ENCODE assay signal across 8 mouse cellular contexts in the genomic region with DNA sequence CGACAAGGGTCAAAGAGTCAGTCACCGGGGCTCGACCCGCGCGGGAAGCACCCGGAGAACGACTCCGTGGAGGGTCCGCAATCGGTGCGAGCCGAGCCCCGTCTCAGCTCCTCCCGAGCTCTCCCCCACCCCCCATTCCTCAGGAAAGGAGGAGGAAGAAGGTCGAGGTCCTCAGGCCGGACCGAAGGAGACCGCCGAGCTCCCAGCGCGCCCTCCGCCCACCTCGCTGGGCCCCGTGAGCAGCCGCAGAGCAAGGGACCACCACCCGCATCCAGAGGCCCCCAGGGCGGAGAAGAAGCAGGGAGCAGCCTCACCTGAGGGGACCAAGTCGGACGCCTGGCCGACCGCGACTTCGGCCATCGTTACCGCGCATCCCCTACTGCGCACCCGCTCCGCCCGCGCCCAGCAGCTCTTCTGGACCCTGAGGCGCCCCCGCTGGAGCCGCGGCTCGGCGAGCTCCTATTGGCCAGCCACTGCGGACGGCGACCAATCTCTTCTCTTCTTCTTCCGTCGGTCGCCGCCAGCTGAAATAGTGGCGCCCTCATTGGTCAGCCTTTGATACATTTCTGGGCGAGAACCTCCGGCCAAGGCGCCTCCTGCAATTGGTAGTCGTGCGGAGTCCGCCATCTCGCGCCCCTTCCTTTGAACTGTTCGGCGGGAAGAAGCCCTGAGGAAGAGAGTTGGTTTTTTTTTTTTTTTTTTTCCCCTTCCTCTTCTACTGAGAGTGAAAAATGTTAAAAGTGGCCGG. TPM values are rescaled to one million over a fixed set of nuclear protein-coding genes. Genes with fewer than 3 reads are reported as not detected.
A peak's percentile ranks its signal among the peaks of the same experiment; 100 is the strongest.
DNase-seq lines count a peak whose midpoint lies in the region; ATAC-seq and TF ChIP-seq lines count a peak whose summit lies in the region.

TSS of gene Rfwd3 (minus strand) at position 402 of the 748 bp plus-strand sequence.

- peak; percentile 60 for TF ChIP-seq POLR2A in kidney, adult 2 months (IDR thresholded peaks at IDR 0.05; ENCODE audit: low read depth, low read length)
- TF ChIP-seq POLR2A in spleen, adult 2 months (IDR thresholded peaks at IDR 0.05; ENCODE audit: low read depth, low read length): peak; percentile 47

- peak; percentile 95 for DNase-seq in 3134 (ENCODE audit: extremely low read depth, insufficient read length, low spot score)
- peak; percentile 97 to 98 for DNase-seq in adrenal gland, postnatal 36 days
- peak; percentile 95 to 99 for DNase-seq in heart, adult 18-20 months
- DNase-seq in kidney, adult 2 months: peak; percentile 99
- DNase-seq in spleen, adult 2 months (ENCODE audit: low read depth in 1 of 2, low spot score in 2 of 2): peak; percentile 94 to 95

- H3K4me2 ChIP-seq in embryonic facial prominence, embryonic 13.5 days: peak within 1 kb of the TSS; percentile 66
- H3K4me2 ChIP-seq in limb, embryonic 12.5 days: peak within 1 kb of the TSS; percentile 66
- peak within 1 kb of the TSS; percentile 64 for H3K4me2 ChIP-seq in midbrain, embryonic 15.5 days

- no peaks in the 10 kb centered on the region for H3K27me3 ChIP-seq in embryonic facial prominence, embryonic 13.5 days
- no peaks in the 10 kb centered on the region for H3K27me3 ChIP-seq in kidney, adult 2 months (replicated peaks; ENCODE audit: control insufficient read depth, insufficient read depth, low read length)
- H3K27me3 ChIP-seq in limb, embryonic 12.5 days: no peaks in the 10 kb centered on the region
- no peaks in the 10 kb centered on the region for H3K27me3 ChIP-seq in midbrain, embryonic 15.5 days (replicated peaks)
- H3K27me3 ChIP-seq in spleen, adult 2 months (ENCODE audit: control insufficient read depth, insufficient read depth, low read length): no peaks in the 10 kb centered on the region

- no peaks in the 10 kb centered on the region for H3K9me3 ChIP-seq in embryonic facial prominence, embryonic 13.5 days
- no peaks in the 10 kb centered on the region for H3K9me3 ChIP-seq in limb, embryonic 12.5 days
- no peaks in the 10 kb centered on the region for H3K9me3 ChIP-seq in midbrain, embryonic 15.5 days

- peak within 1 kb of the TSS; percentile 94 for H3K4me3 ChIP-seq in embryonic facial prominence, embryonic 13.5 days
- H3K4me3 ChIP-seq in kidney, adult 2 months (ENCODE audit: insufficient read depth, low read depth, low read length): peak within 1 kb of the TSS; percentile 81
- peak within 1 kb of the TSS; percentile 84 for H3K4me3 ChIP-seq in limb, embryonic 12.5 days (replicated peaks)
- H3K4me3 ChIP-seq in midbrain, embryonic 15.5 days: peak within 1 kb of the TSS; percentile 96
- peak within 1 kb of the TSS; percentile 84 for H3K4me3 ChIP-seq in spleen, adult 2 months (ENCODE audit: extremely low read depth, insufficient read depth, insufficient read length)

- peak; percentile 96 for ATAC-seq in embryonic facial prominence, embryonic 13.5 days (ENCODE audit: insufficient number of reproducible peaks, insufficient read depth, low FRiP score, low TSS enrichment, low read depth)
- ATAC-seq in limb, embryonic 12.5 days (ENCODE audit: insufficient number of reproducible peaks, insufficient read depth, low FRiP score, low TSS enrichment, low read depth): peak; percentile 97
- ATAC-seq in midbrain, embryonic 15.5 days (replicated peaks): peak; percentile 100

- no peak for TF ChIP-seq CTCF in kidney, adult 2 months (conservative IDR thresholded peaks at IDR 0.05; ENCODE audit: insufficient read depth, insufficient read length, low read depth, low read length)
- TF ChIP-seq CTCF in spleen, adult 2 months (IDR thresholded peaks at IDR 0.05; ENCODE audit: extremely low read depth, insufficient read depth, insufficient read length, insufficient replicate concordance): no peak

- peak within 1 kb of the TSS; percentile 90 for H3K9ac ChIP-seq in embryonic facial prominence, embryonic 13.5 days
- H3K9ac ChIP-seq in limb, embryonic 12.5 days (replicated peaks): peak within 1 kb of the TSS; percentile 89
- H3K9ac ChIP-seq in midbrain, embryonic 15.5 days: peak within 1 kb of the TSS; percentile 86

- under 1% methylated on average over 67 of the region's 67 CpGs for WGBS in embryonic facial prominence, embryonic 13.5 days
- WGBS in kidney, adult 2 months: under 1% methylated on average over 67 of the region's 67 CpGs
- WGBS in limb, embryonic 12.5 days: under 1% methylated on average over 65 of the region's 67 CpGs
- WGBS in midbrain, embryonic 15.5 days: under 1% methylated on average over 66 of the region's 67 CpGs
- WGBS in spleen, adult 2 months: under 1% methylated on average over 67 of the region's 67 CpGs

- H3K36me3 ChIP-seq in embryonic facial prominence, embryonic 13.5 days: peaks cover 12% of the 10 kb centered on the region
- H3K36me3 ChIP-seq in kidney, adult 2 months (ENCODE audit: control insufficient read depth, insufficient read depth, low read length): no peaks in the 10 kb centered on the region; the same call in 1 of the 2 replicates
- H3K36me3 ChIP-seq in limb, embryonic 12.5 days: peaks cover 19% of the 10 kb centered on the region
- H3K36me3 ChIP-seq in midbrain, embryonic 15.5 days (replicated peaks): no peaks in the 10 kb centered on the region
- peaks cover 3% of the 10 kb centered on the region; the same call in 1 of the 2 replicates for H3K36me3 ChIP-seq in spleen, adult 2 months (ENCODE audit: control insufficient read depth, insufficient read depth, low read length)

- H3K27ac ChIP-seq in embryonic facial prominence, embryonic 13.5 days: peak within 1 kb of the TSS; percentile 90
- peak within 1 kb of the TSS; percentile 65 for H3K27ac ChIP-seq in kidney, adult 2 months (ENCODE audit: insufficient read depth, low read depth, low read length)
- peak within 1 kb of the TSS; percentile 92 for H3K27ac ChIP-seq in limb, embryonic 12.5 days
- peak within 1 kb of the TSS; percentile 80 for H3K27ac ChIP-seq in midbrain, embryonic 15.5 days
- H3K27ac ChIP-seq in spleen, adult 2 months (ENCODE audit: insufficient read depth, low read length): peak within 1 kb of the TSS; percentile 77

- peaks cover 10% of the 10 kb centered on the region; the same call in 1 of the 2 replicates for H3K4me1 ChIP-seq in embryonic facial prominence, embryonic 13.5 days
- H3K4me1 ChIP-seq in kidney, adult 2 months (ENCODE audit: control insufficient read depth, insufficient read depth, low read length): 0 out of 2 replicates have a peak, but pooled peaks cover 2% of the 10 kb centered on the region
- H3K4me1 ChIP-seq in limb, embryonic 12.5 days (replicated peaks): peaks cover 6% of the 10 kb centered on the region; the same call in 1 of the 2 replicates
- peaks cover 17% of the 10 kb centered on the region for H3K4me1 ChIP-seq in midbrain, embryonic 15.5 days
- H3K4me1 ChIP-seq in spleen, adult 2 months (ENCODE audit: control insufficient read depth, insufficient read depth, insufficient read length): peaks cover 2% of the 10 kb centered on the region; the same call in 1 of the 2 replicates

RNA-seq across cellular contexts. Expression of gene Rfwd3, which starts in this region (rescaled TPM):
- total RNA-seq in adrenal gland, postnatal 36 days (2021): 10 to 100 TPM; 48.8 to 72.7 TPM
- polyA plus RNA-seq in embryonic facial prominence, embryonic 13.5 days (2015; fragmentation: Nextera tagmentation; extraction: Ambion mirVana): 48.3 and 50.1 TPM in 2 replicates
- 10 to 100 TPM; 15.4 to 18.0 TPM for total RNA-seq in heart, adult 18-20 months (2021)
- polyA plus RNA-seq in kidney, adult 2 months (2012; rRNA removed): 11.3 and 11.6 TPM in 2 replicates
- polyA plus RNA-seq in limb, embryonic 12.5 days (2016; fragmentation: Nextera tagmentation; extraction: Ambion mirVana): 80.2 and 80.3 TPM in 2 replicates
- 23.5 and 24.5 TPM in 2 replicates for polyA plus RNA-seq in midbrain, embryonic 15.5 days (2015; fragmentation: Nextera tagmentation; extraction: Ambion mirVana)
- 10.6 and 10.9 TPM in 2 replicates for polyA plus RNA-seq in spleen, adult 2 months (2012; rRNA removed)

Comparison
In these comparisons a context has a peak if more than half of its experiments do, and no peak if none do; other contexts are left out.
1. Peak in every context shown above with its lines: DNase-seq, ATAC-seq, H3K4me3 ChIP-seq and H3K27ac ChIP-seq.